Mouse (Mus musculus) hindbrain, embryonic 12.5 days (tissue): Measurements from ENCODE around the gene Aldoc. TPM values are rescaled to one million over a fixed set of nuclear protein-coding genes. Genes with fewer than 3 reads are reported as not detected.
A peak's percentile ranks its signal among the peaks of the same experiment; 100 is the strongest.

Experiments used
- ATAC-seq: fragments of 200-750 bp; cut with Nextera tagmentation; 2 replicates; pipeline ENCODE4 v1.8.0; 2017; ENCODE audit warnings: moderate TSS enrichment; ENCODE audit not compliant: low FRiP score
- H3K27ac ChIP-seq: fragments of 300-500 bp; sonication (generic); 2 replicates; pipeline ENCODE4 v1.5.1; 2016; ENCODE audit warnings: mild to moderate bottlenecking
- H3K27me3 ChIP-seq: fragments of 300-500 bp; sonication (generic); 2 replicates; pipeline ENCODE4 v1.6.1; 2016; ENCODE audit warnings: mild to moderate bottlenecking
- H3K36me3 ChIP-seq: fragments of 300-500 bp; sonication (generic); 2 replicates; pipeline ENCODE4 v1.6.1; 2016; ENCODE audit warnings: mild to moderate bottlenecking
- H3K4me1 ChIP-seq: fragments of 300-500 bp; sonication (generic); 2 replicates; pipeline ENCODE4 v1.6.1; 2016
- H3K4me2 ChIP-seq: fragments of 300-500 bp; sonication (generic); replicated peaks from 2 replicates; pipeline ENCODE4 v1.6.1; 2016; ENCODE audit warnings: mild to moderate bottlenecking
- H3K4me3 ChIP-seq: fragments of 300-500 bp; sonication (generic); 2 replicates; pipeline ENCODE4 v1.5.1; 2016; ENCODE audit warnings: mild to moderate bottlenecking
- H3K9ac ChIP-seq: fragments of 300-500 bp; sonication (generic); 2 replicates; pipeline ENCODE4 v1.6.1; 2016; ENCODE audit warnings: mild to moderate bottlenecking, moderate library complexity
- H3K9me3 ChIP-seq: fragments of 300-500 bp; sonication (generic); replicated peaks from 2 replicates; pipeline ENCODE4 v1.6.1; 2016; ENCODE audit warnings: mild to moderate bottlenecking
- WGBS: fragments of 180-500 bp; shearing (Covaris S2); methylation state at CpG from one replicate; pipeline ENCODE4 v1.1.7; 2016; 5-methylcytosine and 5-hydroxymethylcytosine counted together
- polyA plus RNA-seq: library from polyadenylated mRNA; unstranded; fragments of >200 nt; fragmentation: Nextera tagmentation; extraction: Ambion mirVana; gene quantifications from 2 replicates; pipeline ENCODE4 v1.2.1, GENCODE M21; 2016

Aldoc gene
- polyA plus RNA-seq, 1 experiment from 2014 or later = 20.1 TPM

- 96% methylated on average over 2 of the region's 2 CpGs for WGBS
Observed at GRCm38 (mm10) chr11:78313662-78314061, 9.1 kb upstream of the Aldoc start.

GRCm38 (mm10) chr11:78318411-78318810, 4.4 kb upstream of the Aldoc start:
- Histone ChIP-seq H3K27me3 (no peaks in the 10 kb centered on the region), H3K9ac (no peak overlapping the region), H3K4me2 (no peak overlapping the region), H3K36me3 (peaks cover 78% of the 10 kb centered on the region), H3K27ac (no peak overlapping the region), H3K9me3 (no peaks in the 10 kb centered on the region), H3K4me1 (peaks cover 9% of the 10 kb centered on the region), H3K4me3 (no peak overlapping the region)
- ATAC-seq = no peak
- 92% methylated on average over 2 of the region's 2 CpGs for WGBS

More at GRCm38 (mm10) chr11:78313662-78314061, 9.1 kb upstream of the Aldoc start:
- peaks cover 4% of the 10 kb centered on the region for H3K4me1 ChIP-seq
- ATAC-seq = no peak
- H3K27me3 ChIP-seq = no peaks in the 10 kb centered on the region
- peaks cover 73% of the 10 kb centered on the region for H3K36me3 ChIP-seq
- H3K9ac ChIP-seq = no peak overlapping the region
- no peak overlapping the region for H3K4me2 ChIP-seq
- no peaks in the 10 kb centered on the region for H3K9me3 ChIP-seq
- H3K4me3 ChIP-seq = no peak overlapping the region
- no peak overlapping the region for H3K27ac ChIP-seq

- peak overlapping the region; percentile 57; the same call in 1 of the 2 replicates for H3K27ac ChIP-seq
- H3K9me3 ChIP-seq = no peaks in the 10 kb centered on the region
- 63% methylated on average over 2 of the region's 2 CpGs for WGBS
- ATAC-seq = 0 out of 2 replicates have a peak, but pooled peaks have one; percentile 16
- H3K4me2 ChIP-seq = peak overlapping the region; percentile 37
- H3K4me1 ChIP-seq = peaks cover 9% of the 10 kb centered on the region
- H3K4me3 ChIP-seq = no peak overlapping the region
- peaks cover 47% of the 10 kb centered on the region for H3K36me3 ChIP-seq
- H3K9ac ChIP-seq = no peak overlapping the region
- no peaks in the 10 kb centered on the region for H3K27me3 ChIP-seq
Observed at GRCm38 (mm10) chr11:78322076-78322831, 514 bp upstream of the Aldoc start.

GRCm38 (mm10) chr11:78324000-78324785, 1.4 kb downstream of the Aldoc start:
- Histone ChIP-seq H3K27ac (no peak overlapping the region), H3K4me2 (0 out of 2 replicates have a peak overlapping the region, but pooled peaks have one; percentile 4), H3K9ac (no peak overlapping the region)

GRCm38 (mm10) chr11:78324965-78325364, 2.2 kb downstream of the Aldoc start:
- no peak overlapping the region for H3K9ac ChIP-seq
- no peaks in the 10 kb centered on the region for H3K9me3 ChIP-seq
- H3K36me3 ChIP-seq = peaks cover 23% of the 10 kb centered on the region
- H3K4me2 ChIP-seq = 0 out of 2 replicates have a peak overlapping the region, but pooled peaks have one; percentile 4
- no peak overlapping the region for H3K4me3 ChIP-seq
- H3K27ac ChIP-seq = no peak overlapping the region
- no peaks in the 10 kb centered on the region for H3K27me3 ChIP-seq
- 96% methylated on average over 12 of the region's 12 CpGs for WGBS
- peaks cover 20% of the 10 kb centered on the region for H3K4me1 ChIP-seq
- no peak for ATAC-seq

More at GRCm38 (mm10) chr11:78324000-78324785, 1.4 kb downstream of the Aldoc start:
- Histone ChIP-seq H3K27me3 (no peaks in the 10 kb centered on the region), H3K4me1 (peaks cover 14% of the 10 kb centered on the region), H3K9me3 (no peaks in the 10 kb centered on the region), H3K4me3 (no peak overlapping the region), H3K36me3 (peaks cover 29% of the 10 kb centered on the region)
- ATAC-seq = no peak
- 84% methylated on average over 15 of the region's 15 CpGs for WGBS

GRCm38 (mm10) chr11:78327215-78327614, 4.4 kb downstream of the Aldoc start:
- H3K4me3 ChIP-seq = no peak overlapping the region
- H3K36me3 ChIP-seq = peaks cover 7% of the 10 kb centered on the region
- no peaks in the 10 kb centered on the region for H3K27me3 ChIP-seq
- H3K27ac ChIP-seq = no peak overlapping the region
- H3K4me1 ChIP-seq = peaks cover 20% of the 10 kb centered on the region
- no peak overlapping the region for H3K9ac ChIP-seq
- 89% methylated on average over 4 of the region's 4 CpGs for WGBS
- no peak for ATAC-seq
- no peaks in the 10 kb centered on the region for H3K9me3 ChIP-seq
- H3K4me2 ChIP-seq = no peak overlapping the region

GRCm38 (mm10) chr11:78327634-78328511, 5.1 kb downstream of the Aldoc start, which contains the start of gene Pigs:
Gene Pigs, plus strand, starts transcription at chr11:78328415.
- 13% methylated on average over 36 of the region's 37 CpGs for WGBS
- H3K9ac ChIP-seq = peak within 1 kb of the TSS; percentile 84
- no peaks in the 10 kb centered on the region for H3K27me3 ChIP-seq
- ATAC-seq = peak; percentile 93
- peaks cover 14% of the 10 kb centered on the region for H3K4me1 ChIP-seq
- H3K36me3 ChIP-seq = peaks cover 8% of the 10 kb centered on the region
- peak within 1 kb of the TSS; percentile 95 for H3K4me2 ChIP-seq
- H3K4me3 ChIP-seq = peak within 1 kb of the TSS; percentile 92
- 0 out of 2 replicates have a peak within 1 kb of the TSS, but pooled peaks have one; percentile 17 for H3K27ac ChIP-seq
- H3K9me3 ChIP-seq = no peaks in the 10 kb centered on the region

GRCm38 (mm10) chr11:78328512-78329056, 5.8 kb downstream of the Aldoc start:
- Histone ChIP-seq H3K27ac (0 out of 2 replicates have a peak overlapping the region, but pooled peaks have one; percentile 17), H3K9me3 (no peaks in the 10 kb centered on the region), H3K9ac (peak overlapping the region; percentile 84), H3K4me2 (peak overlapping the region; percentile 95), H3K4me1 (peaks cover 11% of the 10 kb centered on the region), H3K27me3 (no peaks in the 10 kb centered on the region), H3K4me3 (peak overlapping the region; percentile 92), H3K36me3 (peaks cover 15% of the 10 kb centered on the region)
- WGBS = under 1% methylated on average over 40 of the region's 41 CpGs
- peak; percentile 68 for ATAC-seq

GRCm38 (mm10) chr11:78332676-78333075, 9.9 kb downstream of the Aldoc start:
- no peaks in the 10 kb centered on the region for H3K9me3 ChIP-seq
- no peaks in the 10 kb centered on the region for H3K27me3 ChIP-seq
- peaks cover 11% of the 10 kb centered on the region for H3K4me1 ChIP-seq
- no peak overlapping the region for H3K4me2 ChIP-seq
- no peak overlapping the region for H3K27ac ChIP-seq
- H3K9ac ChIP-seq = no peak overlapping the region
- H3K36me3 ChIP-seq = peaks cover 42% of the 10 kb centered on the region
- WGBS = 96% methylated on average over 12 of the region's 12 CpGs
- no peak overlapping the region for H3K4me3 ChIP-seq
- ATAC-seq = no peak

GRCm38 (mm10) chr11:78333992-78334391, 11.2 kb downstream of the Aldoc start:
- Histone ChIP-seq H3K27ac (no peak overlapping the region), H3K27me3 (no peaks in the 10 kb centered on the region), H3K9ac (no peak overlapping the region), H3K9me3 (no peaks in the 10 kb centered on the region), H3K36me3 (peaks cover 53% of the 10 kb centered on the region), H3K4me2 (no peak overlapping the region), H3K4me1 (peaks cover 8% of the 10 kb centered on the region), H3K4me3 (no peak overlapping the region)
- WGBS = 89% methylated on average over 5 of the region's 5 CpGs
- no peak for ATAC-seq

- no peak overlapping the region for H3K4me3 ChIP-seq
- H3K36me3 ChIP-seq = peaks cover 76% of the 10 kb centered on the region
- H3K27me3 ChIP-seq = no peaks in the 10 kb centered on the region
- ATAC-seq = no peak
- no peaks in the 10 kb centered on the region for H3K4me1 ChIP-seq
- H3K4me2 ChIP-seq = no peak overlapping the region
- no peaks in the 10 kb centered on the region for H3K9me3 ChIP-seq
- WGBS = 96% methylated on average over 8 of the region's 8 CpGs
- H3K9ac ChIP-seq = no peak overlapping the region
- no peak overlapping the region for H3K27ac ChIP-seq
Observed at GRCm38 (mm10) chr11:78337040-78337439, 14.3 kb downstream of the Aldoc start.
